Mouse (Mus musculus) embryonic facial prominence, embryonic 13.5 days (tissue): ENCODE results near the gene Sowaha. TPM values are rescaled to one million over a fixed set of nuclear protein-coding genes. Genes with fewer than 3 reads are reported as not detected.
A peak's percentile ranks its signal among the peaks of the same experiment; 100 is the strongest.

Experiments
- ATAC-seq: fragments of 200-750 bp; cut with Nextera tagmentation; 2 replicates; pipeline ENCODE4 v1.8.0; 2017; ENCODE audit warnings: low read depth; ENCODE audit not compliant: insufficient number of reproducible peaks, insufficient read depth, low FRiP score, low TSS enrichment
- H3K27ac ChIP-seq: fragments of 300-500 bp; sonication (generic); 2 replicates; pipeline ENCODE4 v1.5.1; 2015; ENCODE audit warnings: moderate library complexity, mild to moderate bottlenecking, inconsistent platforms
- H3K27me3 ChIP-seq: fragments of 300-500 bp; sonication (generic); 2 replicates; pipeline ENCODE4 v1.6.1; 2015; ENCODE audit warnings: mild to moderate bottlenecking, inconsistent platforms
- H3K36me3 ChIP-seq: fragments of 300-500 bp; sonication (generic); 2 replicates; pipeline ENCODE4 v1.6.1; 2015; ENCODE audit warnings: mild to moderate bottlenecking, inconsistent platforms
- H3K4me1 ChIP-seq: fragments of 300-500 bp; sonication (generic); 2 replicates; pipeline ENCODE4 v1.6.1; 2015; ENCODE audit warnings: inconsistent platforms
- H3K4me2 ChIP-seq: fragments of 300-500 bp; sonication (generic); 2 replicates; pipeline ENCODE4 v1.6.1; 2015; ENCODE audit warnings: moderate library complexity, mild to moderate bottlenecking, inconsistent platforms
- H3K4me3 ChIP-seq: fragments of 300-500 bp; sonication (generic); 2 replicates; pipeline ENCODE4 v1.5.1; 2015; ENCODE audit warnings: mild to moderate bottlenecking, inconsistent platforms
- H3K9ac ChIP-seq: fragments of 300-500 bp; sonication (generic); 2 replicates; pipeline ENCODE4 v1.6.1; 2015; ENCODE audit warnings: mild to moderate bottlenecking, inconsistent platforms
- H3K9me3 ChIP-seq: fragments of 300-500 bp; sonication (generic); 2 replicates; pipeline ENCODE4 v1.6.1; 2016; ENCODE audit warnings: inconsistent platforms
- WGBS: fragments of 180-500 bp; shearing (Covaris S2); methylation state at CpG from one replicate; pipeline ENCODE4 v1.1.7; 2015; ENCODE audit warnings: mixed read lengths; 5-methylcytosine and 5-hydroxymethylcytosine counted together
- polyA plus RNA-seq: library from polyadenylated mRNA; unstranded; fragments of >200 nt; fragmentation: Nextera tagmentation; extraction: Ambion mirVana; gene quantifications from 2 replicates; pipeline ENCODE4 v1.2.1, GENCODE M21; 2015

Sowaha gene
- polyA plus RNA-seq, 1 experiment from 2014 or later: 0.21 TPM

- Histone ChIP-seq H3K4me3 (no peak overlapping the region), H3K4me2 (no peak overlapping the region), H3K36me3 (no peaks in the 10 kb centered on the region), H3K4me1 (peaks cover 13% of the 10 kb centered on the region; the same call in 1 of the 2 replicates), H3K9me3 (no peaks in the 10 kb centered on the region), H3K27me3 (peaks cover 3% of the 10 kb centered on the region; the same call in 1 of the 2 replicates), H3K27ac (no peak overlapping the region), H3K9ac (no peak overlapping the region)
- no peak for ATAC-seq
- WGBS: 76% methylated on average over 5 of the region's 5 CpGs
Measured at GRCm38 (mm10) chr11:53503738-53504137, 23.7 kb upstream of the Sowaha start.

- Histone ChIP-seq H3K9ac (no peak overlapping the region), H3K27me3 (peaks cover 3% of the 10 kb centered on the region; the same call in 1 of the 2 replicates), H3K4me1 (peaks cover 13% of the 10 kb centered on the region; the same call in 1 of the 2 replicates), H3K4me2 (no peak overlapping the region), H3K27ac (no peak overlapping the region), H3K9me3 (no peaks in the 10 kb centered on the region), H3K36me3 (no peaks in the 10 kb centered on the region), H3K4me3 (no peak overlapping the region)
- 85% methylated on average over 8 of the region's 8 CpGs for WGBS
- no peak for ATAC-seq
Measured at GRCm38 (mm10) chr11:53502039-53502765, 22.1 kb upstream of the Sowaha start.

GRCm38 (mm10) chr11:53500569-53500968 is 20.5 kb upstream of the Sowaha start:
- peaks cover 18% of the 10 kb centered on the region; the same call in 1 of the 2 replicates for H3K4me1 ChIP-seq
- ATAC-seq: 0 out of 2 replicates have a peak, but pooled peaks have one; percentile 43
- H3K27ac ChIP-seq: no peak overlapping the region
- WGBS: 7% methylated on average over 11 of the region's 11 CpGs
- H3K27me3 ChIP-seq: peaks cover 3% of the 10 kb centered on the region; the same call in 1 of the 2 replicates
- no peak overlapping the region for H3K9ac ChIP-seq
- H3K9me3 ChIP-seq: no peaks in the 10 kb centered on the region
- no peaks in the 10 kb centered on the region for H3K36me3 ChIP-seq
- H3K4me3 ChIP-seq: no peak overlapping the region
- peak overlapping the region; percentile 30; the same call in 1 of the 2 replicates for H3K4me2 ChIP-seq

GRCm38 (mm10) chr11:53496946-53497345 is 16.9 kb upstream of the Sowaha start:
- Histone ChIP-seq H3K9ac (no peak overlapping the region), H3K4me1 (peaks cover 15% of the 10 kb centered on the region; the same call in 1 of the 2 replicates), H3K27me3 (peaks cover 3% of the 10 kb centered on the region; the same call in 1 of the 2 replicates), H3K27ac (no peak overlapping the region), H3K36me3 (no peaks in the 10 kb centered on the region), H3K9me3 (no peaks in the 10 kb centered on the region), H3K4me2 (no peak overlapping the region), H3K4me3 (no peak overlapping the region)
- ATAC-seq: no peak; the same call in 1 of the 2 replicates
- WGBS: 63% methylated on average over 6 of the region's 6 CpGs

GRCm38 (mm10) chr11:53495417-53495816 is 15.3 kb upstream of the Sowaha start:
- Histone ChIP-seq H3K9ac (no peak overlapping the region), H3K27ac (peak overlapping the region; percentile 60; the same call in 1 of the 2 replicates), H3K9me3 (no peaks in the 10 kb centered on the region), H3K27me3 (0 out of 2 replicates have a peak, but pooled peaks cover 3% of the 10 kb centered on the region), H3K4me1 (peaks cover 10% of the 10 kb centered on the region; the same call in 1 of the 2 replicates), H3K4me2 (no peak overlapping the region), H3K4me3 (no peak overlapping the region), H3K36me3 (no peaks in the 10 kb centered on the region)
- ATAC-seq: no peak
- 25% methylated on average over 6 of the region's 6 CpGs for WGBS

DNA sequence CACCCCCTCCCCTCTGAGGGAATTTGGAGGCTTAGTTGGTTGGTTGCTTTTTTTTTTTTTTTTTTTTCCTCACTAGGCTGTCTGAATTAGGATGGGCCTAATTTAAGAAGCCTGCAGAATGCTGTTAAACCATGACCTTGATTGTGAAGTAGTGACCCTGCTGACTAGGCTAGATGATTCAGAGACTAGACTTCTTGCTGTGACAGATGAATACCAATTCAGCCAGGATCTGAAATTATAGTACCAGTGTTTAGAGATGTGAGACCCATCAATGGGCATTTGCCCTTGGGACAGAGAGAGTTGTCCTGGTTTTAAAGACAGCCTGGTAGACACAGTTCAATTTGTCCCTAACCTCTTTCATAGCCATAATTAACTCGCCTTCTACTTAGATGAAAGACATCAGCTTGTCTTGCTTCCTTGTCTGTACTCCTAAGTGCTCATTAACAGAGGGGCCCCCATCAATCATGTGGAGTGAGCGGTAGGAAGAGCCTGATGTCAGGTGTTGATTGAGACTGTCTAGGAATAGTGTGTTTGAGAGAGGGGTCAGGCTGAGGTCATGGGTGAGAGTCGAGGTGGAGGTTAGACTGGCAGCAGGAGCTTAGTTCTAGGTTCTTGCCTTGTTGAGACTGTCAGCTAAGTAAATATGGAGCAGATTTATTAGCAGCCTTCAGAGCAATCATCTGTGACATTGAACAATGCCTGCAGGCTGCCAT is 13.3 kb upstream of the Sowaha start:
- Histone ChIP-seq H3K36me3 (no peaks in the 10 kb centered on the region), H3K4me2 (no peak overlapping the region), H3K9ac (no peak overlapping the region), H3K4me1 (peaks cover 9% of the 10 kb centered on the region; the same call in 1 of the 2 replicates), H3K27ac (no peak overlapping the region), H3K9me3 (no peaks in the 10 kb centered on the region; the same call in 1 of the 2 replicates), H3K27me3 (no peaks in the 10 kb centered on the region; the same call in 1 of the 2 replicates), H3K4me3 (no peak overlapping the region)
- ATAC-seq: no peak
- WGBS: 31% methylated on average over 3 of the region's 3 CpGs

DNA sequence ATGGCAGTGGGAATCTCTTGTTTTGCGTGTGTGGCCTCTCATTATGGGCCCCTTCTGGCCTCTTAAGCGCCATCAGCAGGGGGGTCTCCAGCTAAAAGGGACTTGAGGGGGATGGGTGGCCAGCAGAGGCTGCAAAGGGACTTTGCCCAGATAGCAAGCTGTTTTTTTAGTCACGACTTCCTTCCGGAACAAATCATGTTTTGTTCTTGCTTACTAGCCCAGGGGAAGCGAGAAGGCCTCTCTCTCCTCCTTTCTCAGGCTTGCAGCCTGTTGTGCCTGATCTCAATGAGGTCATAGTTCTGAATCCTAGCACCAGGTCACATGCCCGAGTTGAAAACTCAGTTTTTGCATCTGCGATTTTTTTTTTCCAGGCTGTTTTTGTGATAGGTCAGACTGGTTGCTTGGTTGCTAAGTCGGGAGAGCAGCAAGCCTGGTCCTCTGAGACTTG is 11.9 kb upstream of the Sowaha start:
- 14% methylated on average over 8 of the region's 8 CpGs for whole genome bisulfite sequencing
- no peak overlapping the region for H3K4me3 ChIP-seq
- H3K9me3 ChIP-seq: no peaks in the 10 kb centered on the region; the same call in 1 of the 2 replicates
- H3K36me3 ChIP-seq: no peaks in the 10 kb centered on the region
- ATAC-seq: no peak
- H3K4me1 ChIP-seq: peaks cover 15% of the 10 kb centered on the region
- H3K4me2 ChIP-seq: no peak overlapping the region
- H3K27ac ChIP-seq: no peak overlapping the region
- H3K27me3 ChIP-seq: peaks cover 14% of the 10 kb centered on the region
- H3K9ac ChIP-seq: no peak overlapping the region

- Histone ChIP-seq H3K27me3 (peaks cover 23% of the 10 kb centered on the region), H3K9ac (no peak overlapping the region), H3K4me3 (no peak overlapping the region), H3K36me3 (no peaks in the 10 kb centered on the region), H3K27ac (no peak overlapping the region), H3K4me2 (no peak overlapping the region), H3K9me3 (no peaks in the 10 kb centered on the region; the same call in 1 of the 2 replicates), H3K4me1 (peaks cover 16% of the 10 kb centered on the region)
- ATAC-seq: no peak
- WGBS: 63% methylated on average over 9 of the region's 9 CpGs
Measured at GRCm38 (mm10) chr11:53489421-53489820, 9.3 kb upstream of the Sowaha start.

DNA sequence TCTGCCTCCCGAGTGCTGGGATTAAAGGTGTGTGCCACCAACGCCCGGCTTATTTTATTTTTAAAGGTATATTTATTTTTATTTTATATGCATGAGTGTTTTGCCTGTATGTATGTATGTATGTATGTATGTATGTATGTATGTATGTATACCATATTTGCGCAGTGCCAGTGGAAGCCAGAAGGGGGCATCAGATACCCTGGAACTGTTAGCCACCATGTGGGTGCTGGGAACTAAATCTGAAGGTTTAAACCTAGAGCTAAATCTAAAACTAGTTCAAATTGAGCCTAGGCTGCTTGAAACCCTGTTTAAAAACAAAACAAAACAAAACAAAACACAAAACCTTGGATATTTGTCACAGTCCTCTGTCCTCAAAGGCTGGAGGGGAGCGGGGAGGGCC is 8.9 kb upstream of the Sowaha start:
- H3K4me1 ChIP-seq: peaks cover 16% of the 10 kb centered on the region
- no peak overlapping the region for H3K9ac ChIP-seq
- H3K9me3 ChIP-seq: no peaks in the 10 kb centered on the region; the same call in 1 of the 2 replicates
- no peaks in the 10 kb centered on the region for H3K36me3 ChIP-seq
- ATAC-seq: no peak
- H3K27ac ChIP-seq: no peak overlapping the region
- H3K4me3 ChIP-seq: no peak overlapping the region
- H3K27me3 ChIP-seq: peaks cover 23% of the 10 kb centered on the region
- WGBS: 95% methylated on average over 5 of the region's 5 CpGs
- no peak overlapping the region for H3K4me2 ChIP-seq

DNA sequence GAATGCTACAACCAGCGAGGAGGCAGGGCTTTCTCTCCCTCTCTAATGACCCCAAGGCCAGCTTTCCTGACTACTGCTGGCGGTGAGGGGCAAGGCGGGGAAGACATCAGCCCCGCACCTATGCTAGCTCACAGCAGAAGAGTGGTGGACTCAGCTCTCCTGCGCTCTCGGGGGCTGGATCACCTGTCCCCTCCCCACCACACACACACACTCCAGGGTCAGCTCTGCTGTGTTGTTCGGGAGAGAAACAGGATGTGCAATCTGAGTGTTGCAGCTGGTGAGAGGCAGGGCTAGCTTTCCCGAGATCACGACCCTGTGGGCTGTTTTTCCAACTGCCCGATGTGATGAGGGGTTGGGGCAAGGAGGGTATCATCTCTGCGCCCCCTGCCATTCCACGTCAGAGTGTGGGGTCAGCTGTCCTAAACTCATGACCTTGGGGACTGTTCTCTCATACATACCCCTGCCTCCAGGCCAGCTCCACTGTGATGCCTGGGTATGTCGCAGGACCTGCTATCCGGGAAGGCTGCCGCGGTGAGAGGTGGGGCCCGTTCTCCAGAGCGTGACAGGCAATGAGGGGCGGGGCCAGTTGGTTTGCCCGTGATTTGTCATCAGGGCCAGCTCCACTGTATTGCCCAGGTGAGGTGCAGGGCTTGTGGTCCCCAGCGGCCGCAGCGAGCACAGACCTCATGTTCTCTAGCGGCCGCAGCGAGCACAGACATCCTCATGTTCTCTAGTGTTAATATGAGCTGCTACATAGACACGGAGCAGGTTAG is 6.9 kb upstream of the Sowaha start:
- Histone ChIP-seq H3K4me3 (peak overlapping the region; percentile 32), H3K9me3 (no peaks in the 10 kb centered on the region; the same call in 1 of the 2 replicates), H3K9ac (peak overlapping the region; percentile 22; the same call in 1 of the 2 replicates), H3K36me3 (no peaks in the 10 kb centered on the region), H3K4me1 (peaks cover 15% of the 10 kb centered on the region), H3K27me3 (peaks cover 28% of the 10 kb centered on the region), H3K27ac (no peak overlapping the region), H3K4me2 (peak overlapping the region; percentile 61)
- WGBS: 8% methylated on average over 27 of the region's 27 CpGs
- ATAC-seq: no peak; the same call in 1 of the 2 replicates

DNA sequence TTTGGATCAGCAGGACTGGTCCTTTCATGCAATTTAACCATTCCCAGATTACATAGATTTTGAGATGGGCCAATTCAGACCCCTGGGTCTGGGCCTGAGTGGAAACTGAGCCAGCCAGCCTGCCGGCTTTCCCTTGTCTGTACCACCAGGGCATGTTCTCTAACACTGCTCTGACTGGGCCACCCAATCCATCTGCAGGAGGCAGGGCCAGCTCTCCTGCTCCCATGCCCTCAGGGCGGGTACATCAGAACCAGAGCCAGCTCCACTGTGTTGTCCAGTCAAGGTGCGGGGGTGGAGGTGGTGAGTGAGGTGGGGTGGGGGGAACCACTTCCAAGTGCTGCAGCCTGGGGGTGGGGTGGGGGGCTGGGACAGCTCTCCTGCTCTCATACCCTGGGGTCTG is 6.3 kb upstream of the Sowaha start:
- ATAC-seq: peak; percentile 32; the same call in 1 of the 2 replicates
- Histone ChIP-seq H3K4me2 (peak overlapping the region; percentile 61), H3K9ac (no peak overlapping the region), H3K4me1 (peaks cover 13% of the 10 kb centered on the region), H3K27ac (no peak overlapping the region), H3K36me3 (no peaks in the 10 kb centered on the region), H3K27me3 (peaks cover 34% of the 10 kb centered on the region), H3K9me3 (no peaks in the 10 kb centered on the region; the same call in 1 of the 2 replicates), H3K4me3 (no peak overlapping the region)
- 52% methylated on average over 3 of the region's 3 CpGs for WGBS
